Mouse (Mus musculus) megakaryocyte, embryonic 14.5 days (primary cell): Measurements from ENCODE around the gene Omt2b.
"Not testable (repeated sequence)": the region's sequence is repeated elsewhere in the genome, so short reads cannot be mapped to it uniquely, and the experiment has no call there.

Experiments
- FLI1 ChIP-seq: IDR thresholded peaks from 2 replicates; pipeline ENCODE4 v1.6.1; 2012; ENCODE audit warnings: low read length, inconsistent platforms, mixed read lengths
- GATA1 ChIP-seq: IDR thresholded peaks from 3 replicates; pipeline ENCODE4 v1.6.1; 2012; ENCODE audit warnings: mixed read lengths, low read length, inconsistent platforms, borderline replicate concordance

DNA sequence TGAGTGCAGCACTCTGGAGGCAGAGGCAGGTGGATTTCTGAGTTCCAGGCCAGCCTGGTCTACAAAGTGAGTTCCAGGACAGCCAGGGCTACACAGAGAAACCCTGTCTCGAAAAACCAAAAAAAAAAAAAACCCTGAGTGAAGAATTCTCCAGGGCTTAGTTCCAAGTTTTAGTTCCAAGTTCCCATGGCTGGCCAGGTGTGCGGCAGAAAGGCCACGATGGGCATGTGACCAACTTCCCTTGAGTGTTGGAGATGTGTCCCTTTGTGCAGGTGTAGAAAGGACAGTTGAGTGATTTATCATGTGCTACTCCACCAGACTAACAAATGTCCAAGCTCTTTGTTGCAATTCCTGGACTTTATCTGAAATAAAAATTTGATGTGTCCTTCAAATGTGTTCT, 21.8 kb downstream of the Omt2b start:
- TF ChIP-seq FLI1, GATA1: not testable (repeated sequence)
